Mouse (Mus musculus): ENCODE measurements around the gene Scfd1.

Gene Scfd1

GRCm38 (mm10) chr12:51377003-51377887 is at the start of gene Scfd1:
Gene Scfd1 (plus strand): TSS chr12:51377510.
- peak; percentile 95 for DNase-seq

- no peak for DNase-seq
Observed at GRCm38 (mm10) chr12:51337014-51337413, 40.3 kb upstream of the Scfd1 start.

- DNase-seq, result peak; percentile 35 to 48
Observed at GRCm38 (mm10) chr12:51346121-51346520, 31.2 kb upstream of the Scfd1 start.

GRCm38 (mm10) chr12:51347988-51348697 is 29.2 kb upstream of the Scfd1 start, which contains the start of gene G2e3:
Gene G2e3 (plus strand): TSS chr12:51348061.
- peak; percentile 90 to 92 for DNase-seq

- no peak for DNase-seq
Observed at GRCm38 (mm10) chr12:51348698-51348998, 28.7 kb upstream of the Scfd1 start.

GRCm38 (mm10) chr12:51355296-51355695 is 22.0 kb upstream of the Scfd1 start:
- peak in 1 of 2 experiments; percentile 22 for DNase-seq

- no peak for DNase-seq
Observed at GRCm38 (mm10) chr12:51361294-51361693, 16.0 kb upstream of the Scfd1 start.

GRCm38 (mm10) chr12:51362898-51363297 is 14.4 kb upstream of the Scfd1 start:
- no peak for DNase-seq

GRCm38 (mm10) chr12:51368504-51368903 is 8.8 kb upstream of the Scfd1 start:
- DNase-seq, result no peak

GRCm38 (mm10) chr12:51377888-51378190 is 529 bp downstream of the Scfd1 start:
- no peak for DNase-seq

- no peak for DNase-seq
Observed at GRCm38 (mm10) chr12:51399871-51400270, 22.6 kb downstream of the Scfd1 start.

GRCm38 (mm10) chr12:51402060-51402698 is 24.9 kb downstream of the Scfd1 start:
- DNase-seq, result peak; percentile 0 to 34

- DNase-seq, result no peak
Observed at GRCm38 (mm10) chr12:51403987-51404586, 26.8 kb downstream of the Scfd1 start.

- no peak for DNase-seq
Observed at GRCm38 (mm10) chr12:51411362-51411761, 34.1 kb downstream of the Scfd1 start.

GRCm38 (mm10) chr12:51437541-51437940 is 60.2 kb downstream of the Scfd1 start:
- peak in 1 of 2 experiments; percentile 5 for DNase-seq

- no peak for DNase-seq
Observed at GRCm38 (mm10) chr12:51438311-51438710, 61.0 kb downstream of the Scfd1 start.

- DNase-seq, result no peak
Observed at GRCm38 (mm10) chr12:51449303-51449702, 72.0 kb downstream of the Scfd1 start.

GRCm38 (mm10) chr12:51470881-51471280 is 93.6 kb downstream of the Scfd1 start:
- no peak for DNase-seq

GRCm38 (mm10) chr12:51481246-51481645 is 103.9 kb downstream of the Scfd1 start:
- peak; percentile 9 to 35 for DNase-seq

- DNase-seq, result no peak
Observed at GRCm38 (mm10) chr12:51492040-51492439, 114.7 kb downstream of the Scfd1 start.

- peak; percentile 5 to 9 for DNase-seq
Observed at GRCm38 (mm10) chr12:51493476-51493875, 116.2 kb downstream of the Scfd1 start.

- no peak for DNase-seq
Observed at GRCm38 (mm10) chr12:51494641-51495040, 117.3 kb downstream of the Scfd1 start.

All from kidney, postnatal 36 days (tissue).